Mouse (Mus musculus) C2C12 (cell line): ENCODE data around the gene Jagn1.

Experiments
- CEBPB ChIP-seq: IDR thresholded peaks from one replicate; pipeline ENCODE4 v1.6.1; 2011; ENCODE audit warnings: low read depth, mild to moderate bottlenecking, control low read depth, moderate library complexity
- CTCF ChIP-seq: IDR thresholded peaks from one replicate; pipeline ENCODE4 v1.5.1; 2011; ENCODE audit not compliant: control insufficient read depth, insufficient read depth, insufficient read length
- FOSL1 ChIP-seq: IDR thresholded peaks from one replicate; pipeline ENCODE4 v1.8.0; 2011; ENCODE audit warnings: mild to moderate bottlenecking, low read length; ENCODE audit not compliant: poor library complexity, insufficient read depth, severe bottlenecking
- MAX ChIP-seq: IDR thresholded peaks from one replicate; pipeline ENCODE4 v1.6.1; 2011; ENCODE audit warnings: mild to moderate bottlenecking, control low read depth
- USF1 ChIP-seq: IDR thresholded peaks from one replicate; pipeline ENCODE4 v1.6.1; 2011; ENCODE audit warnings: low read depth, mild to moderate bottlenecking, control low read depth, moderate library complexity

DNA sequence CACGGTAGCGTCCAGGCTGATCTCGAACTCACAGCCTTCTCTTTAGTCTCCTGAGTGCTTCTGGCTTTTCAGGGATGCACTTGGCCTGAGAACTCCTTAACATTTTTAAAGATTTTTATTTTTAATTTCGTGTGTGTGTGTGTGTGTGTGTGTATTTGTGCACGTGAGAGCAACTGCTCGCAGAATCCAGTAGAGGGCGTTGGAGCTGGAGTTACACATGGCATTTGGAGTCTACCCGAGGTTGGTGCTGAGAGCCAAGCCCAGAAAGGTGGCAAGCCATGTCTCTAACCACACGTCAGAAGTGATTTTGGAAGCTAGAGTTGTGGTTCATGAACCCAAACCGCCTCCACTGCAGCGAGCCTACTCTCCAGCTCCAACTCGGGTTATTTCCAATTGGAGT lies 722 bp downstream of the Jagn1 start:
- no peak for TF ChIP-seq CTCF
- no peak for TF ChIP-seq CEBPB
- TF ChIP-seq USF1, result no peak
- TF ChIP-seq FOSL1, result no peak
- TF ChIP-seq MAX, result no peak
